Mouse (Mus musculus) bone marrow macrophage, adult 2 months (primary cell): ENCODE data around the gene Ifi27l2b.

Source experiments
- CTCF ChIP-seq: IDR thresholded peaks from 2 replicates; pipeline ENCODE4 v1.5.1; 2012; ENCODE audit warnings: low read depth, mild to moderate bottlenecking, low read length, moderate library complexity
- POLR2A ChIP-seq: IDR thresholded peaks from 2 replicates; pipeline ENCODE4 v1.6.1; 2012; ENCODE audit warnings: mild to moderate bottlenecking, low read depth, low read length, borderline replicate concordance

DNA sequence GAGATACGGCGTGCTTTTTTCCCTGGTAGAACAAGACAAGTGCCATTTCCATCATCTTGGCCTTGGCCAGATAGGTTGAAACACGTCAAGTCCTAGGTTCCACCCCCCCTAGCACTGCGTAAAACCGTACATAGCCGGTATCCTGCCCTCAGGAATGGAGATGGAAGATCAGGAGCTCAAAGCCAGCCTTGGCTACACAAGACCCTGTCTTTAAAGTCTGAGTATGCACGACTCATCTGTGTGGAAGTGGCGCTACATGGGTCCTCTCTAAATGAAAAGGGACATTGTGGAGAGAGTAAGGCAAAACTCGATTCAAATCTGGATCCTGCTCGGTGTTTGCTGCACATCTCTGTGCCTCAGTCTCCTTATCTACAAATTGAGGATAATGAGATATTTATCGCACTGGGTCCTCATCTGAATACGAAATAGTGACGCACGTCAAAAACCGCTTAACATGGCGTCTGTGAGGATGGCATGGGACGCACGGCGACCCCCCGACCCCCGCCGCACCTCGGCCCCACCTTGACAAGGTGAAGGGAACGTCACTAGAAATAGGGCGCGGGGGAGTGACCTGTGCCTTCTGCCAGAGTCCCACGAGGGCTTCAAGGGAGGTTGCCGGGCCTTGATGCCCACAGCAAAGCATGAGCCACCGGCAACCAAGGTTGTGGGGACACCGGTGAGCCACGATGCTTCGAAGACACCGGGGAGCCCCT lies 31.9 kb downstream of the Ifi27l2b start:
- TF ChIP-seq CTCF (no peak), POLR2A (no peak)
